Comparison of ENCODE assay signal across 8 mouse cellular contexts in genomic region chr17:57105181-57106034, GRCm38 (mm10). TPM values are rescaled to one million over a fixed set of nuclear protein-coding genes. Genes with fewer than 3 reads are reported as not detected.
DNase-seq lines count a peak whose midpoint lies in the region; ATAC-seq and TF ChIP-seq lines count a peak whose summit lies in the region.

Gene Tnfsf9 (plus strand): TSS chr17:57105325.

- peak within 1 kb of the TSS; percentile 64 for H3K4me3 ChIP-seq in heart, adult 2 months
- peak within 1 kb of the TSS; percentile 87 for H3K4me3 ChIP-seq in G1E (ENCODE audit: low read depth, low read length)
- H3K4me3 ChIP-seq in cortical plate, adult 2 months (ENCODE audit: insufficient read depth, low read length): peak within 1 kb of the TSS; percentile 62
- peak within 1 kb of the TSS; percentile 51 to 79 for H3K4me3 ChIP-seq in heart, embryonic 14.5 days (ENCODE audit: control insufficient read depth in 1 of 2, insufficient read depth in 1 of 2, low read depth in 1 of 2, low read length in 2 of 2)

- no peaks in the 10 kb centered on the region for H3K79me2 ChIP-seq in heart, adult 2 months (replicated peaks; ENCODE audit: control insufficient read depth, insufficient read depth, low read length)

- peak; percentile 47; the same call in 1 of the 2 replicates for ATAC-seq in G1E (ENCODE audit: extremely low read depth, insufficient number of reproducible peaks, low FRiP score, poor library complexity, severe bottlenecking)
- peak; percentile 72 for ATAC-seq in heart, embryonic 14.5 days (ENCODE audit: insufficient number of reproducible peaks, insufficient read depth, low FRiP score, low read depth)

- TF ChIP-seq POLR2A in heart, adult 2 months (IDR thresholded peaks at IDR 0.05; ENCODE audit: insufficient read depth, low read depth, low read length): peak; percentile 78
- TF ChIP-seq POLR2A in cortical plate, adult 2 months (IDR thresholded peaks at IDR 0.05; ENCODE audit: extremely low read depth, insufficient read depth, low read length): 0 out of 2 replicates have a peak, but pooled peaks have one; percentile 22

- intact Hi-C loops in heart, adult 2 months (cut with DNase I): no loop called here

- TF ChIP-seq CTCF in heart, adult 2 months (IDR thresholded peaks at IDR 0.05): no peak
- TF ChIP-seq CTCF in G1E (IDR thresholded peaks at IDR 0.05; ENCODE audit: low read depth, low read length): no peak
- TF ChIP-seq CTCF in cortical plate, adult 2 months (IDR thresholded peaks at IDR 0.05; ENCODE audit: extremely low read depth, insufficient read depth, low read length): no peak

- no peaks in the 10 kb centered on the region for H3K4me1 ChIP-seq in heart, adult 2 months (ENCODE audit: control insufficient read depth, insufficient read depth, low read length)
- peaks cover 84% of the 10 kb centered on the region for H3K4me1 ChIP-seq in G1E (ENCODE audit: insufficient read depth, low read depth, low read length)
- H3K4me1 ChIP-seq in cortical plate, adult 2 months (ENCODE audit: control insufficient read depth, insufficient read depth, low read length): no peaks in the 10 kb centered on the region
- H3K4me1 ChIP-seq in heart, embryonic 14.5 days (ENCODE audit: control insufficient read depth in 2 of 2, insufficient read depth in 2 of 2, low read length in 2 of 2): peaks cover 8 to 13% of the 10 kb centered on the region in 2 experiments; a peak in 2 of 4 replicates

- H3K9me3 ChIP-seq in G1E (replicated peaks): no peaks in the 10 kb centered on the region
- no peaks in the 10 kb centered on the region for H3K9me3 ChIP-seq in heart, embryonic 14.5 days (ENCODE audit: control insufficient read depth, low read length)

- TF ChIP-seq EP300 in heart, adult 2 months (IDR thresholded peaks at IDR 0.05; ENCODE audit: insufficient read depth, low read depth, low read length): no peak

- H3K27me3 ChIP-seq in heart, adult 2 months (ENCODE audit: control insufficient read depth, insufficient read depth, low read length): 0 out of 2 replicates have a peak, but pooled peaks cover 2% of the 10 kb centered on the region
- no peaks in the 10 kb centered on the region for H3K27me3 ChIP-seq in G1E (ENCODE audit: insufficient read depth, low read length)
- no peaks in the 10 kb centered on the region for H3K27me3 ChIP-seq in heart, embryonic 14.5 days (ENCODE audit: control insufficient read depth, insufficient read depth, low read length)

- DNase-seq in heart, adult 2 months: peak; percentile 48 to 67
- no peak for DNase-seq in heart, adult 8-10 months (ENCODE audit: low spot score)
- DNase-seq in G1E (ENCODE audit: low spot score): peak; percentile 65
- peak; percentile 61 to 70 for DNase-seq in kidney, postnatal 4 days
- peak; percentile 66 for DNase-seq in mesoderm, embryonic 11.5 days (ENCODE audit: low read depth, low spot score)
- DNase-seq in testis, postnatal 10 days (ENCODE audit: low spot score): peak; percentile 42

- no peaks in the 10 kb centered on the region for H3K36me3 ChIP-seq in heart, adult 2 months (ENCODE audit: control insufficient read depth, insufficient read depth, low read length)
- peaks cover 61% of the 10 kb centered on the region for H3K36me3 ChIP-seq in G1E (replicated peaks)
- no peaks in the 10 kb centered on the region for H3K36me3 ChIP-seq in heart, embryonic 14.5 days (ENCODE audit: control insufficient read depth, insufficient read depth, low read length)

- peak within 1 kb of the TSS; percentile 48 for H3K27ac ChIP-seq in heart, adult 2 months
- H3K27ac ChIP-seq in cortical plate, adult 2 months (ENCODE audit: insufficient read depth, low read length): no peak within 1 kb of the TSS
- 0 out of 4 replicates have a peak within 1 kb of the TSS, but pooled peaks of 1 of the 2 experiments have one; percentile 21 for H3K27ac ChIP-seq in heart, embryonic 14.5 days (replicated peaks in 1 of 2; ENCODE audit: control insufficient read depth in 1 of 2, insufficient read depth in 1 of 2, low read depth in 2 of 2, low read length in 2 of 2)

- H3K4me2 ChIP-seq in heart, embryonic 14.5 days (ENCODE audit: low read length): peak within 1 kb of the TSS; percentile 83

- peak within 1 kb of the TSS; percentile 78 for H3K9ac ChIP-seq in heart, adult 2 months (ENCODE audit: low read depth, low read length)
- peak within 1 kb of the TSS; percentile 69 for H3K9ac ChIP-seq in heart, embryonic 14.5 days (ENCODE audit: low read length)

- 1% methylated on average over 61 of the region's 61 CpGs for WGBS in heart, adult 2 months
- WGBS in heart, embryonic 14.5 days: under 1% methylated on average over 53 of the region's 61 CpGs

RNA-seq across cellular contexts. Expression of gene Tnfsf9, which starts in this region (rescaled TPM):
- under 1 TPM; 0.26 to 0.80 TPM for total RNA-seq in heart, adult 2 months (2021)
- 0.67 and 1.2 TPM in 2 replicates for polyA plus RNA-seq in heart, adult 2 months (2012; rRNA removed)
- total RNA-seq in heart, adult 8-10 months (2022): under 1 TPM; 0.25 to 0.83 (median 0.43) TPM
- total RNA-seq in G1E (2014; fragmentation: Nextera tagmentation) (2.3 and 4.4 TPM in 2 replicates), G1E (2017) (9.0 and 10.4 TPM in 2 replicates)
- 6.6 and 9.2 TPM in 2 replicates for polyA plus RNA-seq in G1E (2012)
- 0.93 and 1.0 TPM in 2 replicates for polyA plus RNA-seq in cortical plate, adult 2 months (2012; rRNA removed)
- polyA plus RNA-seq in heart, embryonic 14.5 days (2014; fragmentation: Nextera tagmentation; extraction: Ambion mirVana): 1.9 and 2.8 TPM in 2 replicates
